Mouse (Mus musculus) hindbrain, postnatal 0 days (tissue): ENCODE results near the gene Slc26a5. TPM values are rescaled to one million over a fixed set of nuclear protein-coding genes. Genes with fewer than 3 reads are reported as not detected.

Source experiments
- ATAC-seq: fragments of 200-750 bp; cut with Nextera tagmentation; 2 replicates; pipeline ENCODE4 v1.8.0; 2017; ENCODE audit warnings: mild to moderate bottlenecking, moderate TSS enrichment, moderate library complexity
- DNase-seq: peaks from one replicate; pipeline ENCODE4 v3.0.0-alpha.2; 2015; ENCODE audit warnings: low spot score
- H3K27ac ChIP-seq: fragments of 300-500 bp; sonication (generic); 2 replicates; pipeline ENCODE4 v1.5.1; 2014; ENCODE audit warnings: mild to moderate bottlenecking
- H3K27me3 ChIP-seq: fragments of 300-500 bp; sonication (generic); 2 replicates; pipeline ENCODE4 v1.6.1; 2014; ENCODE audit warnings: low read length, mixed read lengths; ENCODE audit not compliant: insufficient read depth
- H3K36me3 ChIP-seq: fragments of 300-500 bp; sonication (generic); 2 replicates; pipeline ENCODE4 v1.6.1; 2014; ENCODE audit warnings: low read length, mixed read lengths; ENCODE audit not compliant: insufficient read depth
- H3K4me1 ChIP-seq: fragments of 300-500 bp; sonication (generic); 2 replicates; pipeline ENCODE4 v1.6.1; 2014; ENCODE audit warnings: antibody characterized with exemption, low read length, mixed read lengths; ENCODE audit not compliant: insufficient read depth
- H3K4me2 ChIP-seq: fragments of 300-500 bp; sonication (generic); 2 replicates; pipeline ENCODE4 v1.6.1; 2014; ENCODE audit warnings: low read depth, mild to moderate bottlenecking, low read length, moderate library complexity, mixed read lengths
- H3K4me3 ChIP-seq: fragments of 300-500 bp; sonication (generic); 2 replicates; pipeline ENCODE4 v1.5.1; 2014; ENCODE audit warnings: low read length
- H3K9ac ChIP-seq: fragments of 300-500 bp; sonication (generic); replicated peaks from 2 replicates; pipeline ENCODE4 v1.6.1; 2014; ENCODE audit warnings: mild to moderate bottlenecking, low read length, moderate library complexity, mixed read lengths
- H3K9me3 ChIP-seq: fragments of 300-500 bp; sonication (generic); 2 replicates; pipeline ENCODE4 v1.6.1; 2016; ENCODE audit warnings: low read length, mixed read lengths
- CTCF ChIP-seq: IDR thresholded peaks from 2 replicates; pipeline ENCODE4 v1.5.1; 2016; ENCODE audit warnings: antibody characterized with exemption, control low read depth, low read depth
- whole genome bisulfite sequencing: fragments of 180-500 bp; shearing (Covaris S2); extraction: QIAGEN DNeasy Blood & Tissue Kit; methylation state at CpG from one replicate; pipeline ENCODE4 v1.1.7; 2014; 5-methylcytosine and 5-hydroxymethylcytosine counted together
- polyA plus RNA-seq: library from polyadenylated mRNA; unstranded; fragments of >200 nt; fragmentation: Nextera tagmentation; extraction: Ambion mirVana; gene quantifications from 2 replicates; pipeline ENCODE4 v1.2.1, GENCODE M21; 2015
- total RNA-seq: library from RNA; depleted of rRNA; stranded (reverse); fragments of >200 nt; gene quantifications from 2 replicates; pipeline ENCODE4 v1.2.3, GENCODE M21; 2014

Slc26a5 gene
- total and polyA plus RNA-seq, 2 experiments from 2014 or later, result 0.84 to 1.0 TPM

DNA sequence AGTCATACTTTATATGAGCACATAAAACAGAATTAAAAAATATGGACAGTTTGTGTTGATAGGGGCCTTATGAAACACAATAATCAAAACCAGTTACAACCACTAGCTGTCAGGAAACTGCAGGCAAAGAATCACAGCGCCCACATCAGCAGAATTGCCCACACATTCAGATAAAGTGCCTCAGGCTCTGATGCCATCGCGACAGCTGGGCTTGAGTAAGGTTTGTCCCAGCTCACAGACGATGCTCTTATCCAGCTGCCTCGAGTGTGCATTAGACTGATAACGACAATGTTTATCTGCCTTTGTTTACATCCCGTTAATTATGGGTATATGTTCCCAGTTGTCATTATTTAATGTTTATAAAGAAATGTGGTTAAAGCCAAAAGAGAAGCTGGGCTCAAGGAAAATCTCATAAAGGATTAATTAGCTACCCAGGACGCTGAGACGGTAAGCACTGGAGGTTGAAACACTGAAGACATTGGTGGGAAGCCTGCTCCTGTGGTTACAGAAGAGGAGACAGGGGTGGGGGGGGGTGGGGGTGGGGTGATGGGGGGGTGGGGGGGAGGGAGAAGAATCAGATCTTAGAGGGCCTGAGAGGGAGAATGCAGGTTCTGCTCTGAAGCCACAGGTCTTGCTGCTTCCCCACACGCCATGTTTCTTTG lies 13.6 kb downstream of the Slc26a5 start:
- H3K4me1 ChIP-seq, result no peaks in the 10 kb centered on the region
- H3K9me3 ChIP-seq, result no peaks in the 10 kb centered on the region
- DNase-seq, result peak; percentile 32
- H3K4me3 ChIP-seq, result no peak overlapping the region
- ATAC-seq, result no peak
- WGBS, result 58% methylated on average over 10 of the region's 10 CpGs
- no peaks in the 10 kb centered on the region for H3K27me3 ChIP-seq
- H3K4me2 ChIP-seq, result no peak overlapping the region
- no peak overlapping the region for H3K27ac ChIP-seq
- no peak for TF ChIP-seq CTCF
- no peaks in the 10 kb centered on the region for H3K36me3 ChIP-seq
- no peak overlapping the region for H3K9ac ChIP-seq

DNA sequence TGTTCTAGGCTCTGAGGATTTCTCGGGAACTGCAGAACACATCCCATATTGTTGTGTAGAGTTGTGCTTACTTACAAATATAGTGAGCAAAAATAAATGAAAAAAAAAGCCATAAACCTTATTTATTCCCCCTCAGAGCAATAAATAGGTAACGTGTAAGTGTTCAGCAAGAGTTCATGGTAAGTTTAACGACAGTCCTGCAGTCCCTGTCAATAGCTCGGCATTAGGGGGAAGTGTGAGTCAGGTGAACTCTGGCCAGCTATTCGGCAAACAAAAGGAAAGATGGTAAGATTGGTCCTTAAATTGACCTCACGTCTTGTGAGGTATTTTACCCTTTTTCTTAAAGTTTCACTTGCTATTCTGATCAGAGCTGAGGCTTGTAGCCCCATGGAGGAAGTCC lies 18.0 kb downstream of the Slc26a5 start:
- Histone ChIP-seq H3K4me3 (no peak overlapping the region), H3K4me1 (no peaks in the 10 kb centered on the region), H3K27ac (no peak overlapping the region), H3K36me3 (no peaks in the 10 kb centered on the region), H3K9ac (no peak overlapping the region), H3K4me2 (no peak overlapping the region), H3K27me3 (no peaks in the 10 kb centered on the region), H3K9me3 (no peaks in the 10 kb centered on the region)
- TF ChIP-seq CTCF, result no peak
- ATAC-seq, result no peak
- DNase-seq, result no peak
- WGBS, result 85% methylated on average over 6 of the region's 6 CpGs

GRCm38 (mm10) chr5:21846616-21847290 lies 18.7 kb downstream of the Slc26a5 start:
- H3K4me3 ChIP-seq, result no peak overlapping the region
- ATAC-seq (no peak), DNase-seq (no peak)
- H3K27ac ChIP-seq, result no peak overlapping the region
- H3K9me3 ChIP-seq, result no peaks in the 10 kb centered on the region
- no peaks in the 10 kb centered on the region for H3K36me3 ChIP-seq
- H3K4me2 ChIP-seq, result no peak overlapping the region
- no peaks in the 10 kb centered on the region for H3K27me3 ChIP-seq
- 84% methylated on average over 20 of the region's 20 CpGs for WGBS
- H3K4me1 ChIP-seq, result no peaks in the 10 kb centered on the region
- TF ChIP-seq CTCF, result no peak
- no peak overlapping the region for H3K9ac ChIP-seq

GRCm38 (mm10) chr5:21844676-21845075 lies 20.7 kb downstream of the Slc26a5 start:
- no peak for DNase-seq
- H3K27me3 ChIP-seq, result no peaks in the 10 kb centered on the region
- 69% methylated on average over 4 of the region's 4 CpGs for WGBS

GRCm38 (mm10) chr5:21831761-21832160 lies 33.6 kb downstream of the Slc26a5 start:
- no peaks in the 10 kb centered on the region for H3K9me3 ChIP-seq
- 80% methylated on average over 3 of the region's 3 CpGs for WGBS
- TF ChIP-seq CTCF, result no peak

More at GRCm38 (mm10) chr5:21844676-21845075, 20.7 kb downstream of the Slc26a5 start:
- no peak for ATAC-seq
- peak; percentile 47; the same call in 1 of the 2 replicates for TF ChIP-seq CTCF
- H3K9me3 ChIP-seq, result no peaks in the 10 kb centered on the region
- no peak overlapping the region for H3K4me3 ChIP-seq
- no peaks in the 10 kb centered on the region for H3K4me1 ChIP-seq
- H3K9ac ChIP-seq, result no peak overlapping the region
- no peak overlapping the region for H3K4me2 ChIP-seq
- H3K27ac ChIP-seq, result no peak overlapping the region
- no peaks in the 10 kb centered on the region for H3K36me3 ChIP-seq

DNA sequence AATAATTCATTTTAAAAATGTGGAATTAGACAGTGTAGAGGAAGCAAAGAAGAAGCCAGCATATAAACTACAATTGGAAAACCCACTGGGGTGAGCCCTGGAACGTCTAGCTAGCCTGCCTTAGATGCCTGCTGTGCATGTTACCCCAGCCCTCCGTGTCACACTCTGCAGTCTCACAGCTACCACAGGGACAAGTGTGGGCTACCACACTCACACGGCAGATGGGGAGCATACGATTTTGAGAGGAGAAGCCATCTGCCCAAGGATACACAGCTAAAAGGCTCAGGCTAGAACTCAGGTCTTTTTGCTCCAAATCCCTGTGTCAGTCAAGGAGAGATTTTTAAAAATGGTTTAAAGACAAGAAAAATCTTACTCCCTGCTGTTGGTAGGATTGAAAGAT lies 36.5 kb downstream of the Slc26a5 start:
- H3K36me3 ChIP-seq, result no peaks in the 10 kb centered on the region
- H3K4me3 ChIP-seq, result no peak overlapping the region
- H3K27ac ChIP-seq, result no peak overlapping the region
- WGBS, result 52% methylated on average over 4 of the region's 4 CpGs
- no peak overlapping the region for H3K9ac ChIP-seq
- no peak for TF ChIP-seq CTCF
- DNase-seq (no peak), ATAC-seq (no peak)
- no peaks in the 10 kb centered on the region for H3K4me1 ChIP-seq
- no peaks in the 10 kb centered on the region for H3K27me3 ChIP-seq
- no peaks in the 10 kb centered on the region for H3K9me3 ChIP-seq
- no peak overlapping the region for H3K4me2 ChIP-seq

More at GRCm38 (mm10) chr5:21831761-21832160, 33.6 kb downstream of the Slc26a5 start:
- Histone ChIP-seq H3K36me3 (no peaks in the 10 kb centered on the region), H3K4me1 (no peaks in the 10 kb centered on the region), H3K9ac (no peak overlapping the region), H3K27me3 (no peaks in the 10 kb centered on the region), H3K4me3 (no peak overlapping the region), H3K27ac (no peak overlapping the region), H3K4me2 (no peak overlapping the region)
- DNase-seq (no peak), ATAC-seq (no peak)

- DNase-seq (no peak), ATAC-seq (no peak)
- Histone ChIP-seq H3K9me3 (no peaks in the 10 kb centered on the region), H3K27ac (no peak overlapping the region), H3K4me1 (no peaks in the 10 kb centered on the region), H3K36me3 (no peaks in the 10 kb centered on the region), H3K4me2 (no peak overlapping the region), H3K27me3 (no peaks in the 10 kb centered on the region), H3K4me3 (no peak overlapping the region), H3K9ac (no peak overlapping the region)
- TF ChIP-seq CTCF, result no peak
- WGBS, result 24% methylated on average over 6 of the region's 6 CpGs
Observed at GRCm38 (mm10) chr5:21827643-21828042, 37.8 kb downstream of the Slc26a5 start.
